Mouse (Mus musculus) liver, embryonic 11.5 days (tissue): ENCODE measurements around the gene Kif5a. TPM values are rescaled to one million over a fixed set of nuclear protein-coding genes. Genes with fewer than 3 reads are reported as not detected.

Experiments
- ATAC-seq: fragments of 200-750 bp; cut with Nextera tagmentation; replicated peaks from 2 replicates; pipeline ENCODE4 v1.8.0; 2017; ENCODE audit warnings: moderate number of reproducible peaks, mild to moderate bottlenecking, moderate TSS enrichment, moderate library complexity; ENCODE audit not compliant: low FRiP score
- DNase-seq: peaks from one replicate; pipeline ENCODE4 v3.0.0-alpha.2; 2017; ENCODE audit warnings: low spot score
- H3K27ac ChIP-seq: fragments of 300-500 bp; sonication (generic); 2 replicates; pipeline ENCODE4 v1.5.1; 2014; ENCODE audit warnings: mild to moderate bottlenecking, low read depth, low read length, control low read depth
- H3K27me3 ChIP-seq: fragments of 300-500 bp; sonication (generic); replicated peaks from 2 replicates; pipeline ENCODE4 v1.6.1; 2014; ENCODE audit warnings: low read length, mixed read lengths; ENCODE audit not compliant: control insufficient read depth, insufficient read depth
- H3K36me3 ChIP-seq: fragments of 300-500 bp; sonication (generic); 2 replicates; pipeline ENCODE4 v1.6.1; 2014; ENCODE audit warnings: mild to moderate bottlenecking, low read length, moderate library complexity, mixed read lengths; ENCODE audit not compliant: control insufficient read depth, insufficient read depth
- H3K4me1 ChIP-seq: fragments of 300-500 bp; sonication (generic); replicated peaks from 2 replicates; pipeline ENCODE4 v1.6.1; 2014; ENCODE audit warnings: low read length, mixed read lengths; ENCODE audit not compliant: control insufficient read depth, insufficient read depth
- H3K4me2 ChIP-seq: fragments of 300-500 bp; sonication (generic); 2 replicates; pipeline ENCODE4 v1.6.1; 2014; ENCODE audit warnings: mild to moderate bottlenecking, control low read depth, moderate library complexity
- H3K4me3 ChIP-seq: fragments of 300-500 bp; sonication (generic); 2 replicates; pipeline ENCODE4 v1.5.1; 2014; ENCODE audit warnings: low read depth, low read length, control low read depth
- H3K9ac ChIP-seq: fragments of 300-500 bp; sonication (generic); 2 replicates; pipeline ENCODE4 v1.6.1; 2014; ENCODE audit warnings: low read depth, low read length, control low read depth
- H3K9me3 ChIP-seq: fragments of 300-500 bp; sonication (generic); 2 replicates; pipeline ENCODE4 v1.6.1; 2016; ENCODE audit warnings: low read length, inconsistent platforms, mixed read lengths; ENCODE audit not compliant: control insufficient read depth
- WGBS: fragments of 180-500 bp; shearing (Covaris S2); extraction: QIAGEN DNeasy Blood & Tissue Kit; methylation state at CpG from one replicate; pipeline ENCODE4 v1.1.7; 2014; 5-methylcytosine and 5-hydroxymethylcytosine counted together
- polyA plus RNA-seq: library from polyadenylated mRNA; unstranded; fragments of >200 nt; fragmentation: Nextera tagmentation; extraction: Ambion mirVana; gene quantifications from 2 replicates; pipeline ENCODE4 v1.2.1, GENCODE M21; 2014

Kif5a gene
- polyA plus RNA-seq, 1 experiment from 2014 or later, result 1.4 TPM

- Histone ChIP-seq H3K4me1 (peaks cover 35% of the 10 kb centered on the region), H3K36me3 (peaks cover 49% of the 10 kb centered on the region), H3K27ac (no peak overlapping the region; the same call in 1 of the 2 replicates), H3K27me3 (no peaks in the 10 kb centered on the region), H3K4me2 (peak overlapping the region; percentile 98), H3K9me3 (no peaks in the 10 kb centered on the region), H3K4me3 (peak overlapping the region; percentile 86), H3K9ac (peak overlapping the region; percentile 90)
- WGBS, result 61% methylated on average over 7 of the region's 7 CpGs
- ATAC-seq (no peak), DNase-seq (no peak)
Observed at GRCm38 (mm10) chr10:127286730-127287129, 23.6 kb upstream of the Kif5a start.

GRCm38 (mm10) chr10:127286194-127286593, 23.0 kb upstream of the Kif5a start:
- H3K4me3 ChIP-seq, result peak overlapping the region; percentile 15
- 80% methylated on average over 7 of the region's 7 CpGs for WGBS

GRCm38 (mm10) chr10:127285644-127286043, 22.5 kb upstream of the Kif5a start:
- H3K9me3 ChIP-seq, result no peaks in the 10 kb centered on the region
- ATAC-seq, result no peak
- no peak overlapping the region for H3K27ac ChIP-seq
- peaks cover 55% of the 10 kb centered on the region for H3K36me3 ChIP-seq
- no peaks in the 10 kb centered on the region for H3K27me3 ChIP-seq
- WGBS, result 86% methylated on average over 13 of the region's 13 CpGs
- no peak overlapping the region for H3K4me3 ChIP-seq
- H3K4me2 ChIP-seq, result no peak overlapping the region
- peaks cover 33% of the 10 kb centered on the region for H3K4me1 ChIP-seq
- no peak overlapping the region for H3K9ac ChIP-seq
- no peak for DNase-seq

More at GRCm38 (mm10) chr10:127286194-127286593, 23.0 kb upstream of the Kif5a start:
- no peak for DNase-seq
- Histone ChIP-seq H3K36me3 (peaks cover 51% of the 10 kb centered on the region), H3K27me3 (no peaks in the 10 kb centered on the region), H3K4me1 (peaks cover 33% of the 10 kb centered on the region), H3K9me3 (no peaks in the 10 kb centered on the region), H3K9ac (peak overlapping the region; percentile 90; the same call in 1 of the 2 replicates), H3K27ac (no peak overlapping the region), H3K4me2 (peak overlapping the region; percentile 98; the same call in 1 of the 2 replicates)
- no peak for ATAC-seq

- Histone ChIP-seq H3K9ac (no peak overlapping the region), H3K4me3 (no peak overlapping the region), H3K9me3 (no peaks in the 10 kb centered on the region), H3K4me2 (no peak overlapping the region), H3K27ac (no peak overlapping the region), H3K27me3 (no peaks in the 10 kb centered on the region), H3K36me3 (peaks cover 58% of the 10 kb centered on the region), H3K4me1 (peaks cover 31% of the 10 kb centered on the region)
- no peak for ATAC-seq
- DNase-seq, result no peak
- WGBS, result 82% methylated on average over 11 of the region's 11 CpGs
Observed at GRCm38 (mm10) chr10:127284724-127285500, 21.8 kb upstream of the Kif5a start.

- Histone ChIP-seq H3K36me3 (peaks cover 64% of the 10 kb centered on the region), H3K9me3 (no peaks in the 10 kb centered on the region), H3K9ac (no peak overlapping the region), H3K4me2 (no peak overlapping the region), H3K27ac (no peak overlapping the region), H3K4me3 (0 out of 2 replicates have a peak overlapping the region, but pooled peaks have one; percentile 8), H3K27me3 (no peaks in the 10 kb centered on the region), H3K4me1 (peaks cover 24% of the 10 kb centered on the region)
- ATAC-seq, result no peak
- WGBS, result 95% methylated on average over 7 of the region's 7 CpGs
- no peak for DNase-seq
Observed at GRCm38 (mm10) chr10:127284105-127284622, 21.0 kb upstream of the Kif5a start.

GRCm38 (mm10) chr10:127282620-127283215, 19.6 kb upstream of the Kif5a start:
- WGBS, result 83% methylated on average over 13 of the region's 13 CpGs
- Histone ChIP-seq H3K27me3 (no peaks in the 10 kb centered on the region), H3K4me3 (no peak overlapping the region), H3K36me3 (peaks cover 72% of the 10 kb centered on the region), H3K27ac (0 out of 2 replicates have a peak overlapping the region, but pooled peaks have one; percentile 8), H3K9me3 (no peaks in the 10 kb centered on the region), H3K4me1 (peaks cover 21% of the 10 kb centered on the region), H3K4me2 (no peak overlapping the region), H3K9ac (no peak overlapping the region)
- DNase-seq, result no peak
- ATAC-seq, result no peak

GRCm38 (mm10) chr10:127281316-127281715, 18.2 kb upstream of the Kif5a start:
- Histone ChIP-seq H3K9ac (no peak overlapping the region), H3K9me3 (no peaks in the 10 kb centered on the region), H3K4me2 (no peak overlapping the region), H3K27ac (no peak overlapping the region), H3K36me3 (peaks cover 73% of the 10 kb centered on the region), H3K4me3 (no peak overlapping the region), H3K4me1 (peaks cover 7% of the 10 kb centered on the region), H3K27me3 (no peaks in the 10 kb centered on the region)
- no peak for DNase-seq
- ATAC-seq, result no peak
- WGBS, result 87% methylated on average over 8 of the region's 8 CpGs

GRCm38 (mm10) chr10:127279730-127280129, 16.6 kb upstream of the Kif5a start:
- Histone ChIP-seq H3K27ac (no peak overlapping the region), H3K4me2 (no peak overlapping the region), H3K36me3 (peaks cover 72% of the 10 kb centered on the region), H3K9me3 (no peaks in the 10 kb centered on the region), H3K9ac (no peak overlapping the region), H3K27me3 (no peaks in the 10 kb centered on the region), H3K4me1 (no peaks in the 10 kb centered on the region), H3K4me3 (no peak overlapping the region)
- 72% methylated on average over 2 of the region's 2 CpGs for WGBS
- DNase-seq (no peak), ATAC-seq (no peak)
